Mouse (Mus musculus) liver, embryonic 13.5 days (tissue): ENCODE results near the gene Aven. TPM values are rescaled to one million over a fixed set of nuclear protein-coding genes. Genes with fewer than 3 reads are reported as not detected.

Experiments
- ATAC-seq: fragments of 200-750 bp; cut with Nextera tagmentation; 2 replicates; pipeline ENCODE4 v1.8.0; 2017; ENCODE audit warnings: low read depth, mild to moderate bottlenecking, moderate number of reproducible peaks, moderate library complexity
- DNase-seq: peaks from one replicate; pipeline ENCODE4 v3.0.0; 2022
- H3K27ac ChIP-seq: fragments of 300-500 bp; sonication (generic); 2 replicates; pipeline ENCODE4 v1.5.1; 2015; ENCODE audit warnings: moderate library complexity, mild to moderate bottlenecking, inconsistent platforms
- H3K27me3 ChIP-seq: fragments of 300-500 bp; sonication (generic); 2 replicates; pipeline ENCODE4 v1.6.1; 2015; ENCODE audit warnings: mild to moderate bottlenecking, inconsistent platforms
- H3K36me3 ChIP-seq: fragments of 300-500 bp; sonication (generic); 2 replicates; pipeline ENCODE4 v1.6.1; 2015; ENCODE audit warnings: mild to moderate bottlenecking, inconsistent platforms
- H3K4me1 ChIP-seq: fragments of 300-500 bp; sonication (generic); replicated peaks from 2 replicates; pipeline ENCODE4 v1.6.1; 2015; ENCODE audit warnings: inconsistent platforms
- H3K4me2 ChIP-seq: fragments of 300-500 bp; sonication (generic); 2 replicates; pipeline ENCODE4 v1.6.1; 2015; ENCODE audit warnings: inconsistent platforms, mild to moderate bottlenecking, moderate library complexity
- H3K4me3 ChIP-seq: fragments of 300-500 bp; sonication (generic); replicated peaks from 2 replicates; pipeline ENCODE4 v1.5.1; 2015; ENCODE audit warnings: mild to moderate bottlenecking, inconsistent platforms
- H3K9ac ChIP-seq: fragments of 300-500 bp; sonication (generic); 2 replicates; pipeline ENCODE4 v1.6.1; 2015; ENCODE audit warnings: mild to moderate bottlenecking, inconsistent platforms
- H3K9me3 ChIP-seq: fragments of 300-500 bp; sonication (generic); replicated peaks from 2 replicates; pipeline ENCODE4 v1.6.1; 2016; ENCODE audit warnings: inconsistent platforms
- WGBS: fragments of 180-500 bp; shearing (Covaris S2); methylation state at CpG from one replicate; pipeline ENCODE4 v1.1.7; 2015; ENCODE audit not compliant: insufficient replicate concordance; 5-methylcytosine and 5-hydroxymethylcytosine counted together
- polyA plus RNA-seq: library from polyadenylated mRNA; unstranded; fragments of >200 nt; fragmentation: Nextera tagmentation; extraction: Ambion mirVana; gene quantifications from 2 replicates; pipeline ENCODE4 v1.2.1, GENCODE M21; 2015

The Aven gene
- polyA plus RNA-seq, 1 experiment from 2014 or later, result 6.2 TPM

- 79% methylated on average over 4 of the region's 4 CpGs for WGBS
Measured at GRCm38 (mm10) chr2:112566290-112567085, 73.7 kb downstream of the Aven start.

DNA sequence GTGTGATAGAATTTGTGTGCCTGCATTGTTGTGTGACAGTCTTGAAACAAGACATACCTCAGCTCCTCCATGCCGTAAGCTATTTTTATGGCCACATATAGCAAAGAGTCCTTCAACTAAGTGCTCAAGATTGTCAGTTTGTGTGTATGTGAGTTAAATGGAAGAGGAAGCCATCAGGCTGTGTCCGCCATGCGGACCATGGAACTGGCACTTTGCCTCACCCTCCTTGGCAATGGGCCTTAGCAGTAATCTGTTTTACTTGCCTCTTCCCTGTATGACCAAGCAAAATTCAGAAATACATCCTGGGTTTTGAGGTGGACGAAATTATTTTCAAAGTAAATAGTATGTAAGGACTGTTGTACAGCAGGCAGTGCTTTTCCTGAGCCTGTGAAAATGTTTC lies 75.0 kb downstream of the Aven start:
- Histone ChIP-seq H3K36me3 (no peaks in the 10 kb centered on the region), H3K4me1 (no peaks in the 10 kb centered on the region), H3K9me3 (no peaks in the 10 kb centered on the region), H3K27ac (no peak overlapping the region), H3K9ac (no peak overlapping the region), H3K4me2 (no peak overlapping the region), H3K27me3 (no peaks in the 10 kb centered on the region), H3K4me3 (no peak overlapping the region)
- 81% methylated on average over 4 of the region's 4 CpGs for WGBS
- DNase-seq (no peak), ATAC-seq (no peak)

More at GRCm38 (mm10) chr2:112566290-112567085, 73.7 kb downstream of the Aven start:
- no peak overlapping the region for H3K4me2 ChIP-seq
- H3K4me1 ChIP-seq, result no peaks in the 10 kb centered on the region
- ATAC-seq, result no peak
- H3K36me3 ChIP-seq, result no peaks in the 10 kb centered on the region
- H3K9ac ChIP-seq, result no peak overlapping the region
- DNase-seq, result no peak
- no peaks in the 10 kb centered on the region for H3K27me3 ChIP-seq
- H3K27ac ChIP-seq, result no peak overlapping the region
- H3K4me3 ChIP-seq, result no peak overlapping the region
- no peaks in the 10 kb centered on the region for H3K9me3 ChIP-seq

DNA sequence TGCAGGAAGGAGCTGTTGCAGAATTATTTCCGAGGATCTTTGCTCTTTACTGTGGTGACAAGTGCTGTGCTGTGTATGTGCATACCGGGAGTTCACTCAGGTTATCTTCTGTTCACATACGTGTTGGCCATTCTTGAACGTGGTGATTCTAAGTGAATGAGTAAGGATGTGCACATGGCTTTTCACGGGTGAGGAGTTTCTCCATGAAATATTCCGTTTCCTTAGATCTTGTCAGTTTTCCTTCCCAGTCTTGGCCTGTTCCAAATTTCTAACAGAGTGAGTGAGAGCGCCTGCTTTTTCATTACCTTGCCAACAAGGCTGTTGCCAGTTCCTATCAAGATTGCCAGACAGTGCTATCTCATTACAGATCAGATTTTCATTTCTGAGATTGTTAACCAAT lies 98.2 kb downstream of the Aven start:
- no peak overlapping the region for H3K9ac ChIP-seq
- peaks cover 5% of the 10 kb centered on the region; the same call in 1 of the 2 replicates for H3K4me1 ChIP-seq
- no peaks in the 10 kb centered on the region for H3K27me3 ChIP-seq
- no peaks in the 10 kb centered on the region for H3K9me3 ChIP-seq
- no peaks in the 10 kb centered on the region for H3K36me3 ChIP-seq
- no peak overlapping the region for H3K4me2 ChIP-seq
- DNase-seq (no peak), ATAC-seq (no peak)
- no peak overlapping the region for H3K27ac ChIP-seq
- H3K4me3 ChIP-seq, result no peak overlapping the region
- WGBS, result 69% methylated on average over 7 of the region's 7 CpGs

DNA sequence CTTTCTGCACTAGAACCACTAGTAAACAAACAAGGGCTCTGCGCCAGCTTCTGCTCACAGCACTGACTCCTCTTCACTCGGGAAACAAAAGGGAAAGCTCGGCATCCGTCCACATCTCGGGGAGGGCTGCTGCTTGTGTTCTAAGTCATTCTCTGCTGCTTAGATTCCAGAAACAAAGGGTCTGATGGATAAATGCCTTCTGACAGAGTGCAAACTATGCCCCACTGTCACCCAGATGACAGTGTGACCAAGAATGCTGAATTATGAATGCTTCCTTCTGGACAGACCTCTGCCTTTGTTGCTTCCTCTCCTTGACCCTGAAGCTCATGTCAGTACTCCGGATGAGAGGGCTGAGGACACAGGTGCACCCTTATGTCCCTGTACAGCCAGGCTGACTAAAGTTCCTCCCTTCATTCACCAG lies 98.7 kb downstream of the Aven start:
- H3K9ac ChIP-seq, result no peak overlapping the region
- no peaks in the 10 kb centered on the region for H3K36me3 ChIP-seq
- no peak overlapping the region for H3K4me3 ChIP-seq
- no peaks in the 10 kb centered on the region for H3K27me3 ChIP-seq
- no peak overlapping the region for H3K4me2 ChIP-seq
- peaks cover 5% of the 10 kb centered on the region; the same call in 1 of the 2 replicates for H3K4me1 ChIP-seq
- no peak overlapping the region for H3K27ac ChIP-seq
- ATAC-seq (no peak), DNase-seq (no peak)
- WGBS, result 67% methylated on average over 6 of the region's 6 CpGs
- H3K9me3 ChIP-seq, result no peaks in the 10 kb centered on the region

GRCm38 (mm10) chr2:112593322-112593721 lies 100.6 kb downstream of the Aven start:
- ATAC-seq (no peak), DNase-seq (no peak)
- peaks cover 5% of the 10 kb centered on the region; the same call in 1 of the 2 replicates for H3K4me1 ChIP-seq
- no peaks in the 10 kb centered on the region for H3K27me3 ChIP-seq
- H3K9ac ChIP-seq, result no peak overlapping the region
- H3K27ac ChIP-seq, result no peak overlapping the region
- H3K36me3 ChIP-seq, result no peaks in the 10 kb centered on the region
- 38% methylated on average over 2 of the region's 2 CpGs for WGBS
- no peak overlapping the region for H3K4me2 ChIP-seq
- H3K9me3 ChIP-seq, result no peaks in the 10 kb centered on the region
- H3K4me3 ChIP-seq, result no peak overlapping the region

DNA sequence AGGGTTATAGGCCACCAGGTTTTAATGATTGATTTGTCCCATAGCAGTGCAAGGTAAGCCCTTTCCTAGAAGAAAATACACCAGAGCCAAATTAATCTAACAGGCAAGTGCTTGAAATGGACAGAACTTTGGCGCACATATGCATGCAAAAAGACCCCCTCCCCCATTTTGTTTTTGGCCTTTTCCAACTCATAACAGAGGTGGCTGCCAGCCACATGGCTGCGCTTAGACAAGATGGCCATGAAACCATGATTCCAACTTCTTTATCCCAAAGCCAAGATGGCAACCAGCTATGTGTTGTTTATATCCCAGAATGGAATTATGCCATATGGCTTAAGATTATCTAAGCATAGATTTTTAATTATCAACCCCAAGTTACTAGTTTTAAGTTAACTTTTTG lies 101.0 kb downstream of the Aven start:
- no peak overlapping the region for H3K27ac ChIP-seq
- ATAC-seq, result no peak
- H3K36me3 ChIP-seq, result no peaks in the 10 kb centered on the region
- 80% methylated on average over 2 of the region's 2 CpGs for WGBS
- DNase-seq, result no peak
- H3K9me3 ChIP-seq, result no peaks in the 10 kb centered on the region
- no peaks in the 10 kb centered on the region for H3K27me3 ChIP-seq
- no peak overlapping the region for H3K4me2 ChIP-seq
- no peak overlapping the region for H3K9ac ChIP-seq
- H3K4me1 ChIP-seq, result peaks cover 5% of the 10 kb centered on the region; the same call in 1 of the 2 replicates
- no peak overlapping the region for H3K4me3 ChIP-seq

DNA sequence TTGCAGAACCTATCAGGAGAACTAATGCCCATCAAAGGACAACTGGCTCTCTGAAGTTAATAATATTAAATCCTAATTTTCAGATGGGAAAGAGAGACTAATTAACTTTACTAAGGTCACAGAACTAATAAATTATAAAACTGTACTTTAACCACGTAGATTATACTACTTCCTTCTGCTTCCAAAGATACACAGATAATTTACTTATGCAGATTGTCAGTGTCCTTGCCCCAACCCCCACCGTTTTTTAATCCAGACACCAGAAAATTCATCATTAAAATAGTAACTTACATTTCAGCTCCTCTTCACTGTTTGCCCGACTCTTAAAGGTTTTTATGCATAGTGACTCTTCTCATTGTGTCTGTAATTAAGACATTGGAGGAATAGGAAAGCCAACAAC lies 103.0 kb downstream of the Aven start:
- 46% methylated on average over 3 of the region's 3 CpGs for WGBS
- Histone ChIP-seq H3K9me3 (no peaks in the 10 kb centered on the region), H3K36me3 (no peaks in the 10 kb centered on the region), H3K27me3 (no peaks in the 10 kb centered on the region), H3K27ac (no peak overlapping the region), H3K4me1 (peaks cover 5% of the 10 kb centered on the region; the same call in 1 of the 2 replicates), H3K4me2 (no peak overlapping the region), H3K9ac (no peak overlapping the region), H3K4me3 (no peak overlapping the region)
- ATAC-seq (no peak), DNase-seq (no peak)

DNA sequence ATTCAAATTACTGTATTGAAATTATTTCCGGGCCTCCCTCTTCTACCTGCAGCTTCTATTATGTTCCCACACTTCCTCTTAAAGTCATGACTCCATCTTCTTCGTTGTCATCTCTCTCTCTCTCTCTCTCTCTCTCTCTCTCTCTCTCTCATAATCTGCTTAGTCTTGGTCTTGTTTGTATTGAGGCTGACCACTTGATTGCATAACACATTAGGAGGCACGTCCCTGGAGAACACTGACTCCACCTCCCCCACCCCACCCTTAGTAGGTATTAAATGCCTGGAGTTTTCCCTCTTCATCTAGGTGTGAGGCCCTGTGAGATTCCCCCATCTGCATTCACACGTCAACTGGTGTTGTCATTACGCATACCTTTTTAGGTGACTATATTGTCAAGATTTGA lies 103.7 kb downstream of the Aven start:
- no peak overlapping the region for H3K4me3 ChIP-seq
- H3K9ac ChIP-seq, result no peak overlapping the region
- no peak overlapping the region for H3K27ac ChIP-seq
- ATAC-seq (no peak), DNase-seq (no peak)
- WGBS, result 55% methylated on average over 5 of the region's 5 CpGs
- no peaks in the 10 kb centered on the region for H3K36me3 ChIP-seq
- no peaks in the 10 kb centered on the region for H3K27me3 ChIP-seq
- no peak overlapping the region for H3K4me2 ChIP-seq
- H3K4me1 ChIP-seq, result peaks cover 5% of the 10 kb centered on the region; the same call in 1 of the 2 replicates
- no peaks in the 10 kb centered on the region for H3K9me3 ChIP-seq

GRCm38 (mm10) chr2:112597064-112597463 lies 104.3 kb downstream of the Aven start:
- ATAC-seq (no peak), DNase-seq (no peak)
- no peak overlapping the region for H3K4me3 ChIP-seq
- H3K36me3 ChIP-seq, result no peaks in the 10 kb centered on the region
- no peak overlapping the region for H3K4me2 ChIP-seq
- no peaks in the 10 kb centered on the region for H3K9me3 ChIP-seq
- 0 out of 2 replicates have a peak, but pooled peaks cover 5% of the 10 kb centered on the region for H3K4me1 ChIP-seq
- no peak overlapping the region for H3K9ac ChIP-seq
- no peaks in the 10 kb centered on the region for H3K27me3 ChIP-seq
- WGBS, result 61% methylated on average over 1 of the region's 1 CpGs
- H3K27ac ChIP-seq, result no peak overlapping the region

GRCm38 (mm10) chr2:112600222-112600621 lies 107.5 kb downstream of the Aven start:
- Histone ChIP-seq H3K4me1 (no peaks in the 10 kb centered on the region), H3K27me3 (no peaks in the 10 kb centered on the region), H3K36me3 (no peaks in the 10 kb centered on the region), H3K9me3 (no peaks in the 10 kb centered on the region), H3K9ac (no peak overlapping the region), H3K27ac (no peak overlapping the region), H3K4me3 (no peak overlapping the region), H3K4me2 (no peak overlapping the region)
- ATAC-seq (no peak), DNase-seq (no peak)
- 61% methylated on average over 10 of the region's 10 CpGs for WGBS

- Histone ChIP-seq H3K27ac (no peak overlapping the region), H3K27me3 (no peaks in the 10 kb centered on the region), H3K4me1 (no peaks in the 10 kb centered on the region), H3K9ac (no peak overlapping the region), H3K36me3 (no peaks in the 10 kb centered on the region), H3K9me3 (no peaks in the 10 kb centered on the region), H3K4me3 (no peak overlapping the region), H3K4me2 (no peak overlapping the region)
- no peak for ATAC-seq
- 77% methylated on average over 8 of the region's 8 CpGs for WGBS
- DNase-seq, result no peak
Measured at GRCm38 (mm10) chr2:112602487-112602886, 109.7 kb downstream of the Aven start.

DNA sequence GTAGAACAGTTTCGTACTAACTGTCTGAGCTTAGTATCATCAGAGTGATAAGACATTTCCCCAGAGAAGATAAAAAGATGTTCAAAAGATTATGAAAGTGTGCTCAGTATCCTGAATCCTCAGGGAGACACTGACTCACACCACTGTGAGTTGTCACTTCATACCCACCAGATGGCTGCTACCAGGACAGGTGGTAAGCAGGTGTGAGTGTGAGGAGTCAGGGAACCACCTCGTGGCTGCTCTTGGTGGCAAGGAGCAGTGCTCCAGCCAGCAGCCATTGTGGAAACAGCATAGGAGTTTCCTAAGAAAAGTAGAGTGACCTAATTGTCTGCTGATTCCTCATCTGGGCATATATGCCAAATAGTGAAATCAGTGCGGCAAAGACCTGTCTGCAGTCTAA lies 113.8 kb downstream of the Aven start:
- H3K9me3 ChIP-seq, result no peaks in the 10 kb centered on the region
- H3K9ac ChIP-seq, result no peak overlapping the region
- no peaks in the 10 kb centered on the region for H3K4me1 ChIP-seq
- H3K4me3 ChIP-seq, result no peak overlapping the region
- no peak for DNase-seq
- 73% methylated on average over 3 of the region's 3 CpGs for WGBS
- peaks cover 4% of the 10 kb centered on the region; the same call in 1 of the 2 replicates for H3K36me3 ChIP-seq
- H3K4me2 ChIP-seq, result no peak overlapping the region
- H3K27ac ChIP-seq, result no peak overlapping the region
- ATAC-seq, result no peak
- H3K27me3 ChIP-seq, result no peaks in the 10 kb centered on the region
